Mouse (Mus musculus) limb, embryonic 13.5 days (tissue): ENCODE results near the gene Foxc2. TPM values are rescaled to one million over a fixed set of nuclear protein-coding genes. Genes with fewer than 3 reads are reported as not detected.

Experiments
- ATAC-seq: fragments of 200-750 bp; cut with Nextera tagmentation; 2 replicates; pipeline ENCODE4 v1.8.0; 2017; ENCODE audit warnings: low read depth, moderate number of reproducible peaks, moderate TSS enrichment; ENCODE audit not compliant: low FRiP score
- H3K27ac ChIP-seq: fragments of 300-500 bp; sonication (generic); 2 replicates; pipeline ENCODE4 v1.5.1; 2015; ENCODE audit warnings: inconsistent platforms, mild to moderate bottlenecking, moderate library complexity
- H3K27me3 ChIP-seq: fragments of 300-500 bp; sonication (generic); 2 replicates; pipeline ENCODE4 v1.6.1; 2015; ENCODE audit warnings: mild to moderate bottlenecking, inconsistent platforms
- H3K36me3 ChIP-seq: fragments of 300-500 bp; sonication (generic); 2 replicates; pipeline ENCODE4 v1.6.1; 2015; ENCODE audit warnings: inconsistent platforms, mild to moderate bottlenecking, moderate library complexity
- H3K4me1 ChIP-seq: fragments of 300-500 bp; sonication (generic); 2 replicates; pipeline ENCODE4 v1.6.1; 2015; ENCODE audit warnings: inconsistent platforms
- H3K4me2 ChIP-seq: fragments of 300-500 bp; sonication (generic); replicated peaks from 2 replicates; pipeline ENCODE4 v1.6.1; 2015; ENCODE audit warnings: inconsistent platforms, mild to moderate bottlenecking, moderate library complexity
- H3K4me3 ChIP-seq: fragments of 300-500 bp; sonication (generic); 2 replicates; pipeline ENCODE4 v1.5.1; 2015; ENCODE audit warnings: moderate library complexity, mild to moderate bottlenecking, inconsistent platforms
- H3K9ac ChIP-seq: fragments of 300-500 bp; sonication (generic); 2 replicates; pipeline ENCODE4 v1.6.1; 2015; ENCODE audit warnings: mild to moderate bottlenecking, inconsistent platforms
- H3K9me3 ChIP-seq: fragments of 300-500 bp; sonication (generic); 2 replicates; pipeline ENCODE4 v1.6.1; 2016; ENCODE audit warnings: inconsistent platforms
- WGBS: fragments of 180-500 bp; shearing (Covaris S2); methylation state at CpG from one replicate; pipeline ENCODE4 v1.1.7; 2015; 5-methylcytosine and 5-hydroxymethylcytosine counted together
- polyA plus RNA-seq: library from polyadenylated mRNA; unstranded; fragments of >200 nt; fragmentation: Nextera tagmentation; extraction: Ambion mirVana; gene quantifications from 2 replicates; pipeline ENCODE4 v1.2.1, GENCODE M21; 2015

Foxc2 gene
- polyA plus RNA-seq, 1 experiment from 2014 or later: 7.5 TPM

- no peak overlapping the region; the same call in 1 of the 2 replicates for H3K9ac ChIP-seq
- no peak for ATAC-seq
- H3K9me3 ChIP-seq: 0 out of 2 replicates have a peak, but pooled peaks cover 4% of the 10 kb centered on the region
- H3K4me3 ChIP-seq: peak overlapping the region; percentile 38
- no peak overlapping the region for H3K27ac ChIP-seq
- H3K36me3 ChIP-seq: no peaks in the 10 kb centered on the region; the same call in 1 of the 2 replicates
- H3K27me3 ChIP-seq: peaks cover 99% of the 10 kb centered on the region
- 5% methylated on average over 17 of the region's 17 CpGs for WGBS
- H3K4me1 ChIP-seq: peaks cover 65% of the 10 kb centered on the region
- H3K4me2 ChIP-seq: peak overlapping the region; percentile 69
Measured at GRCm38 (mm10) chr8:121124547-121125239, 8.7 kb downstream of the Foxc2 start.

- Histone ChIP-seq H3K27me3 (peaks cover 99% of the 10 kb centered on the region), H3K9ac (peak overlapping the region; percentile 39; the same call in 1 of the 2 replicates), H3K4me3 (peak overlapping the region; percentile 38), H3K4me2 (peak overlapping the region; percentile 69), H3K9me3 (0 out of 2 replicates have a peak, but pooled peaks cover 4% of the 10 kb centered on the region), H3K27ac (no peak overlapping the region), H3K36me3 (no peaks in the 10 kb centered on the region; the same call in 1 of the 2 replicates), H3K4me1 (peaks cover 58% of the 10 kb centered on the region)
- WGBS: under 1% methylated on average over 35 of the region's 36 CpGs
- peak; percentile 81 for ATAC-seq
Measured at GRCm38 (mm10) chr8:121125311-121125876, 9.4 kb downstream of the Foxc2 start.

DNA sequence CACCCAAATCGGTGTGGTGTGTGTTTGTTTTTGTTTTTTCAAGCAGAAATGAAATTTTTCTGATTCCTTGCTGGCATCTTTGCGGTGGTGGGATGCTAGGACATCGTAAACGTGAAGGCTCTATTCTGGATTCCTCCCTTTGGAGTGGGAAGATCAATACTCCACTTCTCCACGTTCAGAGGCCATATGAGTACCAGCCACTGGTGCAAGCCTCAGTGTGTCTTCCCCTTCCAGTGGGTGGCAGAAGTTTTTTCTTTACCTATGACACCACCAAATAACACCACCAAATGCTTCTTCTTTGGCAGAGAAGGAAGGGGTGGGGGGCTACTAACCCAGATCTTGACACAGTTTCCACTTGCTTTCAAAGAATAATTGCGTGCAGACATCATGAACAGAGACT, 10.2 kb downstream of the Foxc2 start:
- H3K27ac ChIP-seq: no peak overlapping the region
- 0 out of 2 replicates have a peak, but pooled peaks cover 4% of the 10 kb centered on the region for H3K9me3 ChIP-seq
- no peaks in the 10 kb centered on the region; the same call in 1 of the 2 replicates for H3K36me3 ChIP-seq
- peak overlapping the region; percentile 69 for H3K4me2 ChIP-seq
- peaks cover 99% of the 10 kb centered on the region for H3K27me3 ChIP-seq
- H3K4me1 ChIP-seq: peaks cover 52% of the 10 kb centered on the region
- peak overlapping the region; percentile 38 for H3K4me3 ChIP-seq
- no peak overlapping the region for H3K9ac ChIP-seq
- no peak for ATAC-seq
- WGBS: 8% methylated on average over 6 of the region's 6 CpGs

DNA sequence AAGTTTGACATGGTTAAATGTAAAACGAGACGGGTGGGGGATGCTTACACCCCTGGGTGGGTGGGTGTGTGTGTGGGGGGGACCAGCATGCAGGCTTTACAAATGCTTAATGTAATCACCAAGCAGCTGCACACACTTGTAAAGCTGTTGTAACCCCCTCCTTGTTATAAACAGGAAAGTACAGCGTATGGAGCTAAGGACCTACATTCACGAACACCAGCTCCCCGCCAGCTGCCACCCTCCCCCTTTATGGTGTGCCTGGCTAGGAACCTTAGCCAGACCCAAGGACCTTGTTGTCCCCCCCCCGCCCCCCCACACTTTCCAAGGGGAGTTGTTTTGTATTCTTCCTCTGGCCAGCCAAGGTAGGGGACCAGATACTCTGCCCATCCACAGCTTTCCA, 10.7 kb downstream of the Foxc2 start:
- Histone ChIP-seq H3K27me3 (peaks cover 98% of the 10 kb centered on the region), H3K9ac (no peak overlapping the region), H3K4me1 (peaks cover 50% of the 10 kb centered on the region), H3K4me2 (no peak overlapping the region), H3K9me3 (0 out of 2 replicates have a peak, but pooled peaks cover 4% of the 10 kb centered on the region), H3K27ac (no peak overlapping the region), H3K36me3 (no peaks in the 10 kb centered on the region; the same call in 1 of the 2 replicates), H3K4me3 (no peak overlapping the region)
- ATAC-seq: no peak
- WGBS: 13% methylated on average over 6 of the region's 6 CpGs

DNA sequence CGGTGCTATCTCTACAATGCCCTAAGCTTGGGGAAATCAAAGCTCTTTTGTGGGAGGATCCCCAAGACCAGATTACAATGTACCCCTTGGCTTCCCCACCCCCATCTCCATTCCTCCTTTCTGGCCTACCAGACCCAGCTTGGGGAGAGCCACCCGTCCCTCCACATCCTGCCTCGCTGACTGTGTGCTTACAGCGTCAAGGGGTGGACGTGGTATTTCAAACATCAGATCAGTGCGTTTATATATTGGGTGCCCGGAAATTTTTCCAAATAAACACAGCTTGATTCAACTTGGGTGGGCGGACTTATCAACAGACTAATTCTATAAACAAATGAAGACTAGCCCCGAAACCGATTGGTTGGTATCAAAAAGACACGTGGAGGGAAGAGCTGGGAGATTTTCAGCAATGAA, 11.3 kb downstream of the Foxc2 start:
- Histone ChIP-seq H3K4me1 (peaks cover 50% of the 10 kb centered on the region), H3K9me3 (0 out of 2 replicates have a peak, but pooled peaks cover 4% of the 10 kb centered on the region), H3K36me3 (no peaks in the 10 kb centered on the region), H3K27me3 (peaks cover 98% of the 10 kb centered on the region), H3K4me3 (peak overlapping the region; percentile 30; the same call in 1 of the 2 replicates), H3K27ac (no peak overlapping the region), H3K9ac (no peak overlapping the region), H3K4me2 (no peak overlapping the region)
- 9% methylated on average over 11 of the region's 11 CpGs for WGBS
- no peak for ATAC-seq

GRCm38 (mm10) chr8:121127756-121128375, 11.9 kb downstream of the Foxc2 start, which contains the start of gene Foxl1:
Foxl1 (plus strand) TSS chr8:121127940.
- no peaks in the 10 kb centered on the region for H3K36me3 ChIP-seq
- no peak for ATAC-seq
- H3K4me1 ChIP-seq: peaks cover 50% of the 10 kb centered on the region
- H3K27me3 ChIP-seq: peaks cover 98% of the 10 kb centered on the region
- H3K9ac ChIP-seq: peak within 1 kb of the TSS; percentile 26; the same call in 1 of the 2 replicates
- peak within 1 kb of the TSS; percentile 56 for H3K4me2 ChIP-seq
- 0 out of 2 replicates have a peak, but pooled peaks cover 4% of the 10 kb centered on the region for H3K9me3 ChIP-seq
- H3K4me3 ChIP-seq: peak within 1 kb of the TSS; percentile 30
- no peak within 1 kb of the TSS for H3K27ac ChIP-seq
- 3% methylated on average over 43 of the region's 43 CpGs for WGBS

DNA sequence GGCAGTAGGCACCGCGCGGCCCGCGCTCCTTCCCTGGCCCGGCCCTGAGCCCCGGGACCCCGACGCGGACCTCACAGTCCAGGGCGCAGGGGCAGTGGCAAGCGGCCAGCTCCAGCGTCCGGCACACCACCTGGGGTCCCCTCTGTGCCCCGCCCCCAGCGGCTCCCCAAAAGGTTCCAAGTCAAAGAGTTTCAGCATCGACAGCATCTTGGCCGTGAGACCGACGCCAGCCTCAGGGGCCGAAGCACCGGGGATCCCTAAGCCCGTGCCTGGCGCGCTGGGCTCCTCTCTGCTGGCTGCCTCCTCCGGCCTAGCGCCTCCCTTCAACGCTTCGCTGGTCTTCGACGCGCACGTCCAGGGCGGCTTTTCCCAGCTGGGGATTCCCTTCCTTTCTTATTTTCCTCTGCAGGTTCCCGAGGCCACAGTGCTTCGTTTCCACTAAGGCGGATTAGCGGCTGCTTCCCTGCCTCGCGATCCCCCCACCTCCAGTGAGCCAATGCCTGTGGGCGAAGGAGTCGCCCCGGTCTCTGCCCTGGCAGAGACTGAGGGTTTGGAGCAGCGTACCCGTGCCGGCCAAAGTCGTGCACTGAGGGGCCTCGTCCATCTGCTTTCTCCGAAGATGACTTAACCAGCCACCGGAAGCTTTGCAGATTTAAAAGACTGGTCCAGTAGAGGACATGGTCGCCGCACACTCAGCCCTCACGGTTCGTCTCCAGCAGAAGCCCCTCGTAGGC, 12.7 kb downstream of the Foxc2 start:
- H3K9ac ChIP-seq: peak overlapping the region; percentile 26; the same call in 1 of the 2 replicates
- no peak overlapping the region for H3K27ac ChIP-seq
- ATAC-seq: no peak
- peak overlapping the region; percentile 56 for H3K4me2 ChIP-seq
- H3K27me3 ChIP-seq: peaks cover 95% of the 10 kb centered on the region
- 0 out of 2 replicates have a peak, but pooled peaks cover 4% of the 10 kb centered on the region for H3K9me3 ChIP-seq
- H3K4me1 ChIP-seq: peaks cover 50% of the 10 kb centered on the region
- H3K36me3 ChIP-seq: no peaks in the 10 kb centered on the region
- H3K4me3 ChIP-seq: peak overlapping the region; percentile 30
- WGBS: 4% methylated on average over 55 of the region's 55 CpGs

- no peak overlapping the region for H3K27ac ChIP-seq
- H3K36me3 ChIP-seq: no peaks in the 10 kb centered on the region
- H3K4me1 ChIP-seq: peaks cover 50% of the 10 kb centered on the region
- H3K27me3 ChIP-seq: peaks cover 89% of the 10 kb centered on the region
- H3K4me2 ChIP-seq: no peak overlapping the region; the same call in 1 of the 2 replicates
- H3K9me3 ChIP-seq: no peaks in the 10 kb centered on the region
- no peak overlapping the region for H3K4me3 ChIP-seq
- no peak overlapping the region for H3K9ac ChIP-seq
- no peak for ATAC-seq
- WGBS: 21% methylated on average over 16 of the region's 16 CpGs
Measured at GRCm38 (mm10) chr8:121129265-121129940, 13.4 kb downstream of the Foxc2 start.

DNA sequence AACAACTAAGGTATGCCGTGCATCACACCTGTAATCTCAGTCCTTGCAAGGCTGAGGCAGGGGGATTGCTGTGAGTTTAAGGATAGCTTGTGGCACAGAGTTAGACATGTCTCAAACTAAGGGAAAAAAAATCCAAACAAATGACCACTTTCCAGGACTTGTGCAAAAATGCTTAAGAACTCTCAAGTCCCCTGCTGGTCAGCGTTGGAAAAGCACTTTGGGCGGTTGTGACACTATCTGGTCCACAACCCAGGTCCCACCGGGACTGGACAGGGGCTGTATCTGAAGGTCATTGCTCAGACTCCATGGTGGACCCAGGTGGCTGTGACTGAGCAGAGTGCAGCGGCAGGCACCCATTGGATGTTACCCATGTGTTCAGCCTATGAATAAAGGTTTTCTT, 14.6 kb downstream of the Foxc2 start:
- no peak overlapping the region for H3K4me3 ChIP-seq
- no peak overlapping the region for H3K9ac ChIP-seq
- H3K9me3 ChIP-seq: no peaks in the 10 kb centered on the region
- ATAC-seq: no peak
- H3K27me3 ChIP-seq: peaks cover 82% of the 10 kb centered on the region
- no peaks in the 10 kb centered on the region for H3K36me3 ChIP-seq
- no peak overlapping the region for H3K27ac ChIP-seq
- no peak overlapping the region for H3K4me2 ChIP-seq
- H3K4me1 ChIP-seq: peaks cover 38% of the 10 kb centered on the region
- WGBS: 35% methylated on average over 5 of the region's 5 CpGs

DNA sequence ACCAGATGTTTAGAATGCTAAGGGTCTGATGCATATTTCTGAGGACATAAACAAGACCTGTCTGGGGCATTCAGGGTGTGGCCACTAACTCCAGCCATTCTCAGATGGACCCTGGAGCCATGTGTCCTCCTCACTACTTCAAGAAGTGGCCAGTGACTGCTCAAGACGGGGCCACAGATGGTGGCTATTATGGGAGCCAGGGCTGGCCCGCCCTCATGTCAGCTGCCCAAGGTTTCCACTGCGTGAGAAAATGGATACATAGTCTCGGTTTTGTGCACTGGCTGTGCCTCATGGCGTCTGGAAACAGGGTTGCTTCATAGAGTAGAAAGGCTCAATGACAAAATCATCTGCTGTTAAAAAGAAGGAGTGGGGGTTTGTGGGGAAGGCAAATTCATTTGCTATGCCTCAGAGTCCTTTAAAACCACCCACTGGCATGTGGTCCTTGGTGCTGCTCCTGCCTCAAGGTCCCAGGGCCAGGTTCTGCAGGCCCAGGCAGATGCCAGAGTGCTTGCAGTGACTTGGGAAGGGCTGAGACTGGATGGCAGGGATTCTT, 17.1 kb downstream of the Foxc2 start:
- Histone ChIP-seq H3K36me3 (peaks cover 8% of the 10 kb centered on the region; the same call in 1 of the 2 replicates), H3K4me3 (no peak overlapping the region), H3K9ac (no peak overlapping the region), H3K4me1 (peaks cover 14% of the 10 kb centered on the region), H3K27me3 (peaks cover 57% of the 10 kb centered on the region), H3K27ac (no peak overlapping the region), H3K4me2 (no peak overlapping the region), H3K9me3 (peaks cover 14% of the 10 kb centered on the region)
- WGBS: 53% methylated on average over 5 of the region's 5 CpGs
- ATAC-seq: no peak

GRCm38 (mm10) chr8:121134102-121134501, 18.1 kb downstream of the Foxc2 start:
- Histone ChIP-seq H3K36me3 (peaks cover 8% of the 10 kb centered on the region; the same call in 1 of the 2 replicates), H3K4me3 (no peak overlapping the region), H3K9me3 (peaks cover 14% of the 10 kb centered on the region), H3K4me2 (no peak overlapping the region), H3K9ac (no peak overlapping the region), H3K4me1 (peaks cover 3% of the 10 kb centered on the region), H3K27ac (no peak overlapping the region), H3K27me3 (peaks cover 46% of the 10 kb centered on the region)
- WGBS: 85% methylated on average over 10 of the region's 10 CpGs
- no peak for ATAC-seq
